Mouse (Mus musculus) fat pad, adult 2 months (tissue): ENCODE data around the gene Gas8.
"Not testable (repeated sequence)": the region's sequence is repeated elsewhere in the genome, so short reads cannot be mapped to it uniquely, and the experiment has no call there.

Experiments
- DNase-seq: peaks from one replicate; pipeline ENCODE4 v3.0.0-alpha.2; 2011; ENCODE audit warnings: low read depth, low spot score; ENCODE audit errors: extremely low read depth

The Gas8 gene

GRCm38 (mm10) chr8:123514781-123515539 lies 3.7 kb upstream of the Gas8 start, which contains the start of gene Dbndd1:
Gene Dbndd1 (minus strand): TSS chr8:123515463.
- no peak for DNase-seq

DNA sequence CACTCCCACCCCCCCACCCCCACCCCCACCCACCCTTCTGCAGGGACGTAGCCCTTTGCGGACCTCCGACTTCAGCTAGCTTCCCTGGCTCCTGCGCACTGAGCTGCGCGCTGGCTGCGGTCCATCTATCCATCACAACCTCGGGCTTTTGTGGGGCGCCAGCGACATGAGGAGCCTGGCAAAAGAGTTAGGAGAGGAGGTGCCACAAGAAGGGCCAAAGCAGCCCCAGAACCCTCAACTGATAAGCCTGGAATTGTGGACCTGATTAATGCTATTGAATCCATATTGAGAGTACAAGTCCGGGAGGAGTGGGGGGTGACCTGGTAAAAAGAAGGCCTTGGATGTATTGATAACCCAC lies 3.1 kb upstream of the Gas8 start:
- DNase-seq: no peak

DNA sequence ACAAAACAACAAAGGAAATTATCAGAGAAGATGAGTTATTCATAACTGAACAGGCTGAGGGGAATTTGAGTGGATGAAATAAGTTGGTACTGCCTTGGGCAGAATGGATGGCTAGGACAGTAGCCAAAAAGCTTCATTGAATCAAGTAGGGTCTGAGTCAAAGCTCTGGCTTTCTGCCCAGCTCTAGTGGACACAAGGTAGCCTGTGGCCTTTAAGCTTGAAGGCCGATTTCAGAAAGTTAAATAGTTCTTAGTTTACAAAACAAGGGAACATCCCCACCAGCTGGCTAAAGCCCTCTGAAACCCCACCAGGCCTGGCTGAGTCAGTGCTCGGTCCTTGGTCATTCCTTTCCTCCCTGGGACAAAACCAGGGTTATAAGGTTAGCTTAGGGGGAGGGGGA lies 2.0 kb upstream of the Gas8 start:
- no peak for DNase-seq

DNA sequence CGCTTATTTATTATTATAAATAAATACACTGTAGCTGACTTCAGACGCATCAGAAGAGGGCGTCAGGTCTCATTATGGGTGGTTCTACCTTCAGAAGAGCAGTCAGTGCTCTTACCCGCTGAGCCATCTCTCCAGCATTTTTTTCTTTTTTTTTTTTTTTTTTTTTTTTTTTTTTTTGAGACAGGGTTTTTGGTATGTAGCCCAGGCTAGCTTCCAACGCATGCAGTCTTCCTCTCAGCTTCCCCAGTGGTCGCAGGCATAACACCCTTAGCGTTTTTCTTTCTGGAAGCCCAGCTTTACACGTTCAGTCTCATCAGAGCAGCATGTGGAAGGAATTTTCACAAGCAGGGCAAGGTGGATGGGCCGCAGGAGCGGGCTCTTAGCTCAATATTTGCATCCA lies 462 bp upstream of the Gas8 start:
- no peak for DNase-seq

- DNase-seq: not testable (repeated sequence)
These were observed 1.4 kb downstream of the Gas8 start for GRCm38 (mm10) chr8:123520048-123520447.

GRCm38 (mm10) chr8:123527720-123528489 lies 9.3 kb downstream of the Gas8 start:
- no peak for DNase-seq

- no peak for DNase-seq
These were observed 17.8 kb downstream of the Gas8 start for GRCm38 (mm10) chr8:123536242-123536989.

GRCm38 (mm10) chr8:123536990-123537380 lies 18.4 kb downstream of the Gas8 start:
- DNase-seq: no peak

DNA sequence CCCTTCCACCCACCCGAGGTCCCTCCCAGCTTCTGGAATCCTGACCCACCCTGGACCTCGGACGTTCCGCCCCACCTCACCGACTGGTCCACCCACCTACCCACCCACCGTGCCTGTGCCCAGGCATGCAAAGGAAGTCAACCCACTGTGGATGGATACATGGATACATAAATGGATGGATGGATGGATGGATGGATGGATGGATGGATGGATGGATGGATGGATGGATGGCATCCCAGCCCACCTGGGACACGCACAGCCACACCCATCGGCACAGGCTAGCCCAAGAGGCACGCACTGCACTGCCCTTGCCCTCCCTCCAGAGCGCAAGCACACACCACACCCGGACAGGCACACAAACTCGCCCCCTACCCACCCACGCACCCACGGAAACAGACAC lies 19.0 kb downstream of the Gas8 start:
- DNase-seq: not testable (repeated sequence)

- not testable (repeated sequence) for DNase-seq
These were observed 45.6 kb downstream of the Gas8 start for GRCm38 (mm10) chr8:123564221-123564620.

GRCm38 (mm10) chr8:123575386-123575785 lies 56.8 kb downstream of the Gas8 start:
- DNase-seq: not testable (repeated sequence)
